Mouse (Mus musculus) limb, embryonic 10.5 days (tissue): ENCODE results near the gene Mospd1. TPM values are rescaled to one million over a fixed set of nuclear protein-coding genes. Genes with fewer than 3 reads are reported as not detected.

ENCODE experiments used
- DNase-seq: peaks from one replicate; pipeline ENCODE4 v3.0.0-alpha.2; 2017; ENCODE audit warnings: low spot score
- H3K27ac ChIP-seq: fragments of 300-500 bp; sonication (generic); 2 replicates; pipeline ENCODE4 v1.5.1; 2016; ENCODE audit warnings: mild to moderate bottlenecking
- H3K27me3 ChIP-seq: fragments of 300-500 bp; sonication (generic); 2 replicates; pipeline ENCODE4 v1.6.1; 2016; ENCODE audit warnings: low read depth, mild to moderate bottlenecking; ENCODE audit not compliant: poor library complexity, severe bottlenecking
- H3K36me3 ChIP-seq: fragments of 300-500 bp; sonication (generic); 2 replicates; pipeline ENCODE4 v1.6.1; 2016; ENCODE audit warnings: mild to moderate bottlenecking, moderate library complexity
- H3K4me1 ChIP-seq: fragments of 300-500 bp; sonication (generic); 2 replicates; pipeline ENCODE4 v1.6.1; 2016
- H3K4me3 ChIP-seq: fragments of 300-500 bp; sonication (generic); 2 replicates; pipeline ENCODE4 v1.5.1; 2016; ENCODE audit warnings: mild to moderate bottlenecking, moderate library complexity
- H3K9me3 ChIP-seq: fragments of 300-500 bp; sonication (generic); replicated peaks from 2 replicates; pipeline ENCODE4 v1.6.1; 2016; ENCODE audit warnings: mild to moderate bottlenecking
- WGBS: fragments of 180-500 bp; shearing (Covaris S2); methylation state at CpG from one replicate; pipeline ENCODE4 v1.1.7; 2016; 5-methylcytosine and 5-hydroxymethylcytosine counted together
- polyA plus RNA-seq: library from polyadenylated mRNA; unstranded; fragments of >200 nt; fragmentation: Nextera tagmentation; extraction: Ambion mirVana; gene quantifications from 2 replicates; pipeline ENCODE4 v1.2.1, GENCODE M21; 2016

Mospd1 gene
- polyA plus RNA-seq: 29.6 and 35.1 TPM in 2 replicates

GRCm38 (mm10) chrX:53370366-53370740, at the start of gene Mospd1:
Gene Mospd1 (minus strand): TSS chrX:53370502.
- peak; percentile 86 for DNase-seq
- Histone ChIP-seq H3K27me3 (peaks cover 16% of the 10 kb centered on the region; the same call in 1 of the 2 replicates), H3K27ac (peak within 1 kb of the TSS; percentile 87), H3K36me3 (no peaks in the 10 kb centered on the region), H3K4me1 (0 out of 2 replicates have a peak, but pooled peaks cover 3% of the 10 kb centered on the region), H3K9me3 (no peaks in the 10 kb centered on the region), H3K4me3 (peak within 1 kb of the TSS; percentile 65)
- 10% methylated on average over 13 of the region's 15 CpGs for WGBS

DNA sequence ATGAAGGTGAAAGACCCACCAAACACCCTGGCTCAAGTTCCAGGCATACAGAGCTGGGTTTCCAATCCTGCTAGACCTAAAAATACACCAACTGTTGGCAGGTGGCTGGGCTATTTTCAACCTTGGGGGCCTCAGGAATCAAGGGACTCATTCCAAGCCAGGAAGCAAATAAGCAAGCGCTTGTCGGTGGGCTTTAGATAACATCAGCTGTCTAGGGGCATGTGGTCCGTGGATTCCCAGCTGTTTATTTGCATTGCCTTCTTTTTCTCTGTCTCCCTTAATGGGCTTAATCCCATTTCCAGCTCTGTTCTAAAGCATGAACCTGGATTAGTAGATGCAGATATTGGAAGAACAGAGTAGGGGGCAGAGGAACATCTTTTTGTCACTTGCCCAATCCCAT, 16.1 kb upstream of the Mospd1 start:
- no peak for DNase-seq
- no peaks in the 10 kb centered on the region for H3K4me1 ChIP-seq
- WGBS: 74% methylated on average over 3 of the region's 3 CpGs

DNA sequence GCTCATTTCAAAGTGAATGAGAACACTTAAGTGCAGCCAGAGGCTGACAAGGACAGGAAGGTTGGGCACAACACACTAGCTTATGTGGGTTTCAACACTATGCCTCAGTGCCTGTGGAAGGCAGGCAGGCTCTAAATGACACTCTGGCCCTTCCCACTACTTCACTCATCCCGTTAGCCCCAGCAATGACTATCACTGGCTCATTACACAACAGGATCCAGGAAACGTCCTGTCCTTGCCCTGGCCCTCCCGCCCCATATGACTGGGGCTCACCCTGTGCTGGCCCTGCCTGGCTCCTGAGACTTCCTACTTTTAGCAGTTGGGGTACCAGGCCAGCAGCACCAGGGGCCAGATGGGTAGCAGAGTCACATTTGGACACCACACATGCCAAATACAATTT, 12.8 kb upstream of the Mospd1 start:
- Histone ChIP-seq H3K36me3 (no peaks in the 10 kb centered on the region), H3K4me3 (no peak overlapping the region), H3K4me1 (no peaks in the 10 kb centered on the region), H3K27me3 (0 out of 2 replicates have a peak, but pooled peaks cover 3% of the 10 kb centered on the region), H3K27ac (no peak overlapping the region), H3K9me3 (no peaks in the 10 kb centered on the region)
- no peak for DNase-seq
- 40% methylated on average over 3 of the region's 3 CpGs for WGBS

More for the DNA sequence above, 16.1 kb upstream of the Mospd1 start:
- H3K27ac ChIP-seq: no peak overlapping the region
- H3K4me3 ChIP-seq: no peak overlapping the region
- H3K27me3 ChIP-seq: 0 out of 2 replicates have a peak, but pooled peaks cover 3% of the 10 kb centered on the region
- H3K36me3 ChIP-seq: no peaks in the 10 kb centered on the region
- H3K9me3 ChIP-seq: no peaks in the 10 kb centered on the region

- WGBS: 11% methylated on average over 24 of the region's 25 CpGs
- Histone ChIP-seq H3K27me3 (peaks cover 16% of the 10 kb centered on the region; the same call in 1 of the 2 replicates), H3K36me3 (no peaks in the 10 kb centered on the region), H3K4me1 (0 out of 2 replicates have a peak, but pooled peaks cover 3% of the 10 kb centered on the region), H3K4me3 (peak overlapping the region; percentile 65), H3K27ac (peak overlapping the region; percentile 87), H3K9me3 (no peaks in the 10 kb centered on the region)
- peak; percentile 41 for DNase-seq
These were observed 552 bp downstream of the Mospd1 start for GRCm38 (mm10) chrX:53369534-53370365.

- Histone ChIP-seq H3K27ac (no peak overlapping the region), H3K4me3 (no peak overlapping the region), H3K36me3 (no peaks in the 10 kb centered on the region), H3K4me1 (0 out of 2 replicates have a peak, but pooled peaks cover 3% of the 10 kb centered on the region), H3K9me3 (no peaks in the 10 kb centered on the region), H3K27me3 (peaks cover 5% of the 10 kb centered on the region; the same call in 1 of the 2 replicates)
- 73% methylated on average over 7 of the region's 7 CpGs for WGBS
- DNase-seq: no peak
These were observed 5.5 kb downstream of the Mospd1 start for GRCm38 (mm10) chrX:53364668-53365383.

- WGBS: 91% methylated on average over 4 of the region's 4 CpGs
- no peak overlapping the region for H3K27ac ChIP-seq
- H3K4me1 ChIP-seq: no peaks in the 10 kb centered on the region
- no peak overlapping the region for H3K4me3 ChIP-seq
- H3K9me3 ChIP-seq: no peaks in the 10 kb centered on the region
- DNase-seq: no peak
- H3K27me3 ChIP-seq: no peaks in the 10 kb centered on the region
- peaks cover 25% of the 10 kb centered on the region for H3K36me3 ChIP-seq
These were observed 21.9 kb downstream of the Mospd1 start for GRCm38 (mm10) chrX:53348374-53348773.

DNA sequence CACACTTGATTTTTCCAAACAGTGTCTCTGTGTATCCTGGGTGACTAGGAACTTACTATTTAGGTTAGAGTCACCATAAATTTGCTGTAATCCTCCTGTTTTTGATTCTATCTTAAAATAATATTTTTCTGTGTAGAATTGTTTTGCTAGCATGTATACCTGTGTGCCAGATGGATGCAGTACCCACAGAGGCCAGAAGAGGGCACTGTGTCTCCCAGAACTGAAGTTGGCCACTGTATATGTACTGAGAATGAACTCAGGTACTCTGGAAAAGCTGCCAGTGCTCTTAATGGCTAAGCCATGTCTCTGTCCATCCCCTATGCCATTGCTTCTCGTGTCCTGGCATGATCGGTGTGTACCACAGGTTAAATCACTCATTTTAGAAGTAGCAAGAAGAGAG, 28.8 kb downstream of the Mospd1 start:
- Histone ChIP-seq H3K27ac (no peak overlapping the region), H3K4me1 (no peaks in the 10 kb centered on the region), H3K9me3 (no peaks in the 10 kb centered on the region), H3K27me3 (no peaks in the 10 kb centered on the region), H3K36me3 (0 out of 2 replicates have a peak, but pooled peaks cover 1% of the 10 kb centered on the region), H3K4me3 (no peak overlapping the region)
- WGBS: 64% methylated on average over 2 of the region's 2 CpGs
- DNase-seq: peak; percentile 71

GRCm38 (mm10) chrX:53337355-53337754, 32.9 kb downstream of the Mospd1 start:
- Histone ChIP-seq H3K27me3 (no peaks in the 10 kb centered on the region), H3K9me3 (no peaks in the 10 kb centered on the region), H3K4me1 (no peaks in the 10 kb centered on the region), H3K36me3 (no peaks in the 10 kb centered on the region), H3K4me3 (no peak overlapping the region), H3K27ac (no peak overlapping the region)
- no peak for DNase-seq

- H3K4me3 ChIP-seq: no peak overlapping the region
- no peaks in the 10 kb centered on the region for H3K9me3 ChIP-seq
- H3K27ac ChIP-seq: no peak overlapping the region
- H3K4me1 ChIP-seq: no peaks in the 10 kb centered on the region
- WGBS: 95% methylated on average over 4 of the region's 4 CpGs
- no peak for DNase-seq
- no peaks in the 10 kb centered on the region for H3K36me3 ChIP-seq
- H3K27me3 ChIP-seq: no peaks in the 10 kb centered on the region
These were observed 39.9 kb downstream of the Mospd1 start for GRCm38 (mm10) chrX:53330396-53330795.

DNA sequence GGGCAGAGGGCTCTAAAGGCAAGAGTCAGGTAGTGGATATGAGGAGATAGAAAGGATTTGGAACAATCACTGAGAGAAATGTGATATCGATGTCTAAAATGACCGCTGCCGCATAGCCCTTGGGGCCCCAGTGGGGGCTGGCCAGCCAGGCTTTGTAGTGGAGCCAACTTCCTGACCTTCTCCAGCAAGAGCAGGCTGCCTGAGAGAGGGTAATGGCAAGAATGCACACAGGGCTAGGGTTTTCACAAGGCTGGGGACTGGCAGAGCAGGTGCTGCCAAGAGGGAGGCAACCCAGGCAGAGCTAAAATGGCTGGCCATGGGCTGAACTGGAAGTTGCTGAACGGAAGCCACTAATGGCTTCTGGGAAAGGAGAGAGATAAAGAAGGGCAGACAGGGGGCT, 49.2 kb downstream of the Mospd1 start:
- no peak for DNase-seq

GRCm38 (mm10) chrX:53320564-53320963, 49.7 kb downstream of the Mospd1 start:
- H3K27me3 ChIP-seq: peaks cover 9% of the 10 kb centered on the region; the same call in 1 of the 2 replicates

More for the DNA sequence above, 49.2 kb downstream of the Mospd1 start:
- Histone ChIP-seq H3K9me3 (no peaks in the 10 kb centered on the region), H3K27me3 (peaks cover 9% of the 10 kb centered on the region; the same call in 1 of the 2 replicates), H3K4me3 (no peak overlapping the region), H3K36me3 (no peaks in the 10 kb centered on the region), H3K27ac (no peak overlapping the region), H3K4me1 (peaks cover 6% of the 10 kb centered on the region)
- WGBS: 93% methylated on average over 4 of the region's 4 CpGs

More at GRCm38 (mm10) chrX:53320564-53320963, 49.7 kb downstream of the Mospd1 start:
- Histone ChIP-seq H3K4me3 (no peak overlapping the region), H3K9me3 (no peaks in the 10 kb centered on the region), H3K36me3 (no peaks in the 10 kb centered on the region), H3K4me1 (peaks cover 6% of the 10 kb centered on the region), H3K27ac (no peak overlapping the region)
- no peak for DNase-seq
- 58% methylated on average over 2 of the region's 2 CpGs for WGBS
